Mouse (Mus musculus): ENCODE measurements around the gene Ttll12.

The Ttll12 gene

GRCm38 (mm10) chr15:83594513-83595363 is at the start of gene Ttll12:
Gene Ttll12 (minus strand): TSS chr15:83595157.
- peak; percentile 99 for DNase-seq (ENCODE audit: low read depth, low spot score)

- DNase-seq (ENCODE audit: low read depth, low spot score) = no peak
These were observed 47.6 kb upstream of the Ttll12 start for GRCm38 (mm10) chr15:83642518-83642917.

GRCm38 (mm10) chr15:83640208-83640607 is 45.3 kb upstream of the Ttll12 start:
- no peak for DNase-seq (ENCODE audit: low read depth, low spot score)

GRCm38 (mm10) chr15:83639160-83639559 is 44.2 kb upstream of the Ttll12 start:
- peak; percentile 59 for DNase-seq (ENCODE audit: low read depth, low spot score)

GRCm38 (mm10) chr15:83638196-83638899 is 43.4 kb upstream of the Ttll12 start:
- no peak for DNase-seq (ENCODE audit: low read depth, low spot score)

- no peak for DNase-seq (ENCODE audit: low read depth, low spot score)
These were observed 41.8 kb upstream of the Ttll12 start for GRCm38 (mm10) chr15:83636759-83637158.

- no peak for DNase-seq (ENCODE audit: low read depth, low spot score)
These were observed 40.3 kb upstream of the Ttll12 start for GRCm38 (mm10) chr15:83635251-83635650.

GRCm38 (mm10) chr15:83634076-83634475 is 39.1 kb upstream of the Ttll12 start:
- peak; percentile 33 for DNase-seq (ENCODE audit: low read depth, low spot score)

- DNase-seq (ENCODE audit: low read depth, low spot score) = no peak
These were observed 36.1 kb upstream of the Ttll12 start for GRCm38 (mm10) chr15:83631071-83631470.

GRCm38 (mm10) chr15:83629716-83630115 is 34.8 kb upstream of the Ttll12 start:
- DNase-seq (ENCODE audit: low read depth, low spot score) = no peak

- DNase-seq (ENCODE audit: low read depth, low spot score) = no peak
These were observed 31.2 kb upstream of the Ttll12 start for GRCm38 (mm10) chr15:83626142-83626645.

GRCm38 (mm10) chr15:83615245-83615644 is 20.3 kb upstream of the Ttll12 start:
- DNase-seq (ENCODE audit: low read depth, low spot score) = no peak

GRCm38 (mm10) chr15:83607115-83607802 is 12.3 kb upstream of the Ttll12 start:
- peak; percentile 72 for DNase-seq (ENCODE audit: low read depth, low spot score)

- no peak for DNase-seq (ENCODE audit: low read depth, low spot score)
These were observed 11.7 kb upstream of the Ttll12 start for GRCm38 (mm10) chr15:83606700-83607099.

- no peak for DNase-seq (ENCODE audit: low read depth, low spot score)
These were observed 11.3 kb upstream of the Ttll12 start for GRCm38 (mm10) chr15:83606216-83606615.

- DNase-seq (ENCODE audit: low read depth, low spot score) = no peak
These were observed 8.5 kb upstream of the Ttll12 start for GRCm38 (mm10) chr15:83603426-83603825.

GRCm38 (mm10) chr15:83603046-83603396 is 8.1 kb upstream of the Ttll12 start:
- no peak for DNase-seq (ENCODE audit: low read depth, low spot score)

GRCm38 (mm10) chr15:83602372-83603045 is 7.6 kb upstream of the Ttll12 start:
- no peak for DNase-seq (ENCODE audit: low read depth, low spot score)

GRCm38 (mm10) chr15:83601185-83601584 is 6.2 kb upstream of the Ttll12 start:
- DNase-seq (ENCODE audit: low read depth, low spot score) = no peak

GRCm38 (mm10) chr15:83596833-83597232 is 1.9 kb upstream of the Ttll12 start:
- DNase-seq (ENCODE audit: low read depth, low spot score) = no peak

GRCm38 (mm10) chr15:83595364-83595711 is 381 bp upstream of the Ttll12 start:
- DNase-seq (ENCODE audit: low read depth, low spot score) = no peak

All from mesoderm, embryonic 11.5 days (tissue).